Mouse (Mus musculus): ENCODE results near the gene Tsfm. TPM values are rescaled to one million over a fixed set of nuclear protein-coding genes. Genes with fewer than 3 reads are reported as not detected.

Tsfm gene
- total and polyA plus RNA-seq, 3 experiments, result 53.0 to 88.9 (median 78.0) TPM

DNA sequence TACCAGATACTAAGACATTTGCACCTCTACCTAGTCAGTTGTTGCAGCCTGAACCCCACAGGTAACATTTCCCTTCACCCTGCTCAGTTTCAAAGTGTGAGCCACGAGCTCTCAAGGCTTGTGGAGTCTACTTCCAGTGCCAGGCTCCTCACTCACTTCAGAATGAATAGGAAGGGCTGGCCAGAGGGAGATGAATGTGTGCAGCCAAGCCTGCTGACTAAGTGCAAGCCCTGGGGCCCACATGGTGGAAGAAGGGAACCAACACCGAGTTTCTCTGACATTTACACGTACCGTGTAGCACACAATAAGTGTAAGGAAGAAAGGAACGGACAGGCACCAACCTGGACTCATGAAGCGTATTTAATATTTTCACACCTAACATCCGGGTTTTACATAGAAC, 26.8 kb downstream of the Tsfm start:
- H3K27me3 ChIP-seq (replicated peaks), result no peaks in the 10 kb centered on the region
- peaks cover 6 to 38% of the 10 kb centered on the region in 2 experiments for H3K4me1 ChIP-seq (ENCODE audit: control insufficient read depth in 1 of 2, insufficient read depth in 2 of 2)
- peaks cover 0 to 39% of the 10 kb centered on the region in 2 experiments for H3K36me3 ChIP-seq (replicated peaks in 1 of 2; ENCODE audit: control insufficient read depth in 1 of 2, insufficient read depth in 1 of 2, low read length in 1 of 2)
- in situ Hi-C loops (cut with MboI; ENCODE audit: low pct_ligation_motif_present, low pct_unique_long_range_greater_than_20kb, low sequenced_read_pairs), result no loop called here
- DNase-seq (ENCODE audit: extremely low read depth), result no peak
- no peak overlapping the region for H3K4me2 ChIP-seq (ENCODE audit: insufficient read depth, low read depth, poor library complexity, severe bottlenecking)
- H3K27ac ChIP-seq (ENCODE audit: insufficient read depth, low read depth), result no peak overlapping the region
- no peaks in the 10 kb centered on the region for H3K9me3 ChIP-seq (replicated peaks; ENCODE audit: low read length)
- TF ChIP-seq NELFE (IDR thresholded peaks at IDR 0.05; ENCODE audit: low read depth, low read length) (no peak), RCOR1 (conservative IDR thresholded peaks at IDR 0.05; ENCODE audit: low read depth, low read length) (no peak), MYC (IDR thresholded peaks at IDR 0.05; ENCODE audit: low read depth, low read length) (no peak), KAT2A (IDR thresholded peaks at IDR 0.05; ENCODE audit: insufficient replicate concordance, low read length) (no peak), JUN (IDR thresholded peaks at IDR 0.05; ENCODE audit: insufficient read depth, low read depth, low read length) (no peak), NRF1 (IDR thresholded peaks at IDR 0.05; ENCODE audit: low read depth, low read length) (no peak), EP300 (IDR thresholded peaks at IDR 0.05; ENCODE audit: low read length) (no peak), SIN3A (IDR thresholded peaks at IDR 0.05; ENCODE audit: low read length) (no peak), CHD1 (IDR thresholded peaks at IDR 0.05; ENCODE audit: low read depth, low read length) (no peak), MAZ (IDR thresholded peaks at IDR 0.05; ENCODE audit: low read depth, low read length) (no peak), MXI1 (IDR thresholded peaks at IDR 0.05; ENCODE audit: low read depth, low read length) (no peak), POLR2A (IDR thresholded peaks at IDR 0.05; ENCODE audit: low read depth, low read length) (no peak), MAFK (IDR thresholded peaks at IDR 0.05; ENCODE audit: insufficient replicate concordance, low read length) (no peak), MAX (IDR thresholded peaks at IDR 0.05; ENCODE audit: low read length) (no peak), ZNF384 (IDR thresholded peaks at IDR 0.05; ENCODE audit: low read depth, low read length) (no peak), RAD21 (IDR thresholded peaks at IDR 0.05; ENCODE audit: low read depth, low read length) (no peak)
- H3K9ac ChIP-seq (ENCODE audit: insufficient read depth, low read depth), result no peak overlapping the region
- dilution Hi-C loops (cut with MboI; ENCODE audit: extremely low pct_ligation_motif_present, extremely low pct_unique_long_range_greater_than_20kb, low sequenced_read_pairs), result no loop called here
- H3K4me3 ChIP-seq (replicated peaks in 1 of 3; ENCODE audit: low read depth in 2 of 3, low read length in 2 of 3, poor library complexity in 1 of 3), result no peak overlapping the region
- H3K79me2 ChIP-seq (replicated peaks; ENCODE audit: control insufficient read depth, extremely low read depth, insufficient read depth, poor library complexity, severe bottlenecking), result no peaks in the 10 kb centered on the region

DNA sequence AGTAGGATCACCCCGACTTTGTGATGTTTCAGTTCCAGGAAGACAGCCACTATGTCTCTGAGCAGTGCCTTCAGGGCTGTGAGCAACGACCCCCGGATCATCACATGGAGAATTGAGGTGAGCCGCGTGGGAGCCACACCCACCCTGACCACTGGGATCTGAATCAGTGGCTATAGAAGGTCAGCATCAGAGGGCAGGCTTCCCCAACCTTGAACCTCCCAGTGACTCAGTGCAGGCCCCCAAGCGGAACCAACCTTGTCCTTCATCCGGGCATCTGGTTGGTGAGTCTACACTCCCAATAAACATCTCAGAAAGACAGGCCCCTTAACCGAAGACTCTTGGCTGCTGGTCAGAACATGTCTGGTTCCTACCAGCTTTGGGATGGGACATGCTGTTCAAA, 27.3 kb downstream of the Tsfm start:
- peaks cover 6 to 42% of the 10 kb centered on the region in 2 experiments for H3K4me1 ChIP-seq (ENCODE audit: control insufficient read depth in 1 of 2, insufficient read depth in 2 of 2)

More for the DNA sequence above, 27.3 kb downstream of the Tsfm start:
- H3K4me3 ChIP-seq (replicated peaks in 1 of 3; ENCODE audit: low read depth in 2 of 3, low read length in 2 of 3, poor library complexity in 1 of 3), result no peak overlapping the region
- no peak overlapping the region for H3K9ac ChIP-seq (ENCODE audit: insufficient read depth, low read depth)
- no peak overlapping the region for H3K4me2 ChIP-seq (ENCODE audit: insufficient read depth, low read depth, poor library complexity, severe bottlenecking)
- no peak overlapping the region for H3K27ac ChIP-seq (ENCODE audit: insufficient read depth, low read depth)
- H3K9me3 ChIP-seq (replicated peaks; ENCODE audit: low read length), result no peaks in the 10 kb centered on the region
- TF ChIP-seq MAZ (IDR thresholded peaks at IDR 0.05; ENCODE audit: low read depth, low read length) (no peak), SIN3A (IDR thresholded peaks at IDR 0.05; ENCODE audit: low read length) (no peak), TCF12 (IDR thresholded peaks at IDR 0.05; ENCODE audit: low read depth, low read length) (no peak), CTCF (conservative IDR thresholded peaks at IDR 0.05 in 1 of 2, IDR thresholded peaks at IDR 0.05 in 1 of 2; ENCODE audit: low read depth in 2 of 2, low read length in 2 of 2) (no peak), SMC3 (IDR thresholded peaks at IDR 0.05; ENCODE audit: low read depth, low read length) (no peak), POLR2A (IDR thresholded peaks at IDR 0.05; ENCODE audit: low read depth, low read length) (no peak), CHD2 (IDR thresholded peaks at IDR 0.05; ENCODE audit: low read length) (no peak), BHLHE40 (IDR thresholded peaks at IDR 0.05; ENCODE audit: low read depth, low read length) (no peak), MEF2A (IDR thresholded peaks at IDR 0.05; ENCODE audit: borderline replicate concordance, low read depth, low read length) (no peak), MAFK (IDR thresholded peaks at IDR 0.05; ENCODE audit: insufficient replicate concordance, low read length) (no peak), HCFC1 (IDR thresholded peaks at IDR 0.05; ENCODE audit: low read depth, low read length) (no peak), JUN (IDR thresholded peaks at IDR 0.05; ENCODE audit: insufficient read depth, low read depth, low read length) (no peak), CHD1 (IDR thresholded peaks at IDR 0.05; ENCODE audit: low read depth, low read length) (no peak)
- no peaks in the 10 kb centered on the region for H3K27me3 ChIP-seq (replicated peaks)
- DNase-seq (ENCODE audit: extremely low read depth), result no peak
- dilution Hi-C loops (cut with MboI; ENCODE audit: extremely low pct_ligation_motif_present, extremely low pct_unique_long_range_greater_than_20kb, low sequenced_read_pairs), result no loop called here
- H3K36me3 ChIP-seq (replicated peaks in 1 of 2; ENCODE audit: control insufficient read depth in 1 of 2, insufficient read depth in 1 of 2, low read length in 1 of 2), result peaks cover 2 to 40% of the 10 kb centered on the region in 2 experiments
- in situ Hi-C loops (cut with MboI; ENCODE audit: low pct_ligation_motif_present, low pct_unique_long_range_greater_than_20kb, low sequenced_read_pairs), result no loop called here
- H3K79me2 ChIP-seq (replicated peaks; ENCODE audit: control insufficient read depth, extremely low read depth, insufficient read depth, poor library complexity, severe bottlenecking), result no peaks in the 10 kb centered on the region

All from CH12.LX (cell line).